Mouse (Mus musculus) bone marrow macrophage, adult 2 months (primary cell): ENCODE measurements at regions not wholly inside any gene's neighbourhood (a gene's known extent, or its start where the extent isn't known, plus 50 kb on each side); places are given as distances from the start of the nearest gene placed in this dataset.

Experiments
- CTCF ChIP-seq: IDR thresholded peaks from 2 replicates; pipeline ENCODE4 v1.5.1; 2012; ENCODE audit warnings: low read depth, mild to moderate bottlenecking, low read length, moderate library complexity
- POLR2A ChIP-seq: IDR thresholded peaks from 2 replicates; pipeline ENCODE4 v1.6.1; 2012; ENCODE audit warnings: mild to moderate bottlenecking, low read depth, low read length, borderline replicate concordance

GRCm38 (mm10) chr14:120797916-120798490 is 113.0 kb upstream of the Ipo5 start:
- no peak for TF ChIP-seq POLR2A
- TF ChIP-seq CTCF: no peak
